Mouse (Mus musculus): ENCODE measurements at regions not wholly inside any gene's neighbourhood (a gene's known extent, or its start where the extent isn't known, plus 50 kb on each side); places are given as distances from the start of the nearest gene placed in this dataset.

DNA sequence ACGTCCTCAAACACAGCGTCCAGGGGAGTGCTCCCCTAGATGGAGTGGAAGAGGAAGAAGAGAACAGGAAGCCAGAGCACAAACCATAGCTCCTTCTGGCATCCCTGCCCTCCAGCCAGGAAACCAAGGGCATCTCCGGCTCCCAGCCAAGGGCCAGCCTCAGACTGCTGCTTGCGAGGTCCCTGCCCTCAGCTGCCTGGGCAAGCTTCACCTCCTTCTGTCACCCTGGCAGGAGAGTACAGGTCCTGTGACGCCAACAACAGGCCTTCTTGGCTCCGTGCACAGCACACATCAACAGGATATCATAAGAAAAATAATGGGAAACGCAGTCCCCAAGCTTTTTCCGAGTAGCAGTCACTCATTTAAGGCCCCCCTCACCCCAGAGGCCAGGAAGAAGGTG lies 212.9 kb upstream of the Mocs1 start:
- DNase-seq (ENCODE audit: low spot score in 2 of 2) = no peak

DNA sequence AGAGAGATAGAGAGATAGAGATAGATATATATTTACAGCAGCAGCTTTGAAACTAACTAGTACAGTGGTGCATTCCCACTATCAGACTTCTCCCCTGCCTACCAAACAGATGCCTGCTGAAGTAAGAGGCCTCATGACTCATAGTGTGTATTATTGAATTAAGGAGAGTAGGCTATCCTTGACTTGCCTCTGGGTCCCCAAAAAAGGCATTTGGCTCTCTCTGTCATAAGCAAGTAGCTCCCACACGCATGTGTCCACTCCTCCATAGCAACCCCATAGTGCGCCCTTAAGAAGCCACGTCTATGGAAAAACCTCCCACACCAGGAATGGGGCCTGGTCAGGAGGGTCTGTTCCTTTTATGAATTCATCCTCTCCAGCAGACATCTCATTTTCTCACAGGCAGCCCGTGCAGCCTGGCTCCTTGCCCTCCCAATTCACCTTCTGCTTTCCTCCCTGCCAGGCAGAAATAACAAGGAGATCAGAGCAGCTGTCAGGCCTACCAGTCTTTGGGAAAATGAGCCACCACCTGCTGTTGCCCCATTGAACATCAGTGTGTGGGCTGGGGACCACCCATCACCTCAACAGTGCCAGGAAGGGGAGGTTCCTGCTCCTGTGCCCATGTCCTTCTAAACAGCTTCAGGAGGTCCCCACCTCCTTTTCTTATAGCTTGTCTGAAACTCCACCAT lies 208.5 kb upstream of the Mocs1 start:
- DNase-seq (ENCODE audit: low spot score in 2 of 2) = no peak

- DNase-seq (ENCODE audit: low spot score in 2 of 2) = no peak
These were observed 204.9 kb upstream of the Mocs1 start for GRCm38 (mm10) chr17:49223212-49223611.

- no peak for DNase-seq (ENCODE audit: low spot score in 2 of 2)
These were observed 204.5 kb upstream of the Mocs1 start for GRCm38 (mm10) chr17:49223651-49224050.

DNA sequence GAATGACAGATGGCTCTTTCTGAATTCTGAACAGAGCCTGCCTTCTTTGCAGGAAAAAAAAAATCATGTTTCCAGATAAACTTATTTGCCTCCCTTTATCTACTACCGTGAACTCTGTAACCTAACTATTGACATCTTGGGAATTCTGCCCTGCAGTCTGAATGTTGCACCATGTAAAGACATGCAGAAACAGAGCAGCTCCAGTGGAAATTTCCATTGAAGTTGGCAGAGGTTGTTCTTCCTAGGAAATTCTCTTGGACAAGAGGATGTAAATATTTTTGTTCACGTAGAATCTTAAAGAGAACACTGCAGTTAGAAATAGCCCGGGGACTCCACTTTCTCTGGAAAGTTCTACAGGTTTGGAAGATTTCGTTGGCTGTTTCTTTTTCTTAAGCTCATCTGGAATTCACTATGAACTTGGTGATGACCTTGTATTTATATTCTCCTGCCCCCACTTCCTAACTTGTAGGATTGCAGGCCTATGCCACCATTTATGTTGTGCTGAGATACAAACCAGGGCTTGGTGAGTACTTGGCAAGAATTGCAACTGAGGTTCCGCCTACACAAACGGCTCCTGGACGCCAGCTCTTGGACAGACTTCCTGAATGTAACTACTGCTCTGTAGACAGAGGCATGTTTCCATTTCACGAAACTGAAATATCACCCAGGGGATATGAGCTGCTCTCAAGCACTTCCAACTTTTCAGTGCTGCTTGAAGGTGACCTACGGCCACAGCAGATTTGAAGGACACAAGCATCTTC lies 202.7 kb upstream of the Mocs1 start:
- no peak for DNase-seq (ENCODE audit: low spot score in 2 of 2)

- DNase-seq (ENCODE audit: low spot score in 2 of 2) = no peak
These were observed 202.2 kb upstream of the Mocs1 start for GRCm38 (mm10) chr17:49226016-49226400.

DNA sequence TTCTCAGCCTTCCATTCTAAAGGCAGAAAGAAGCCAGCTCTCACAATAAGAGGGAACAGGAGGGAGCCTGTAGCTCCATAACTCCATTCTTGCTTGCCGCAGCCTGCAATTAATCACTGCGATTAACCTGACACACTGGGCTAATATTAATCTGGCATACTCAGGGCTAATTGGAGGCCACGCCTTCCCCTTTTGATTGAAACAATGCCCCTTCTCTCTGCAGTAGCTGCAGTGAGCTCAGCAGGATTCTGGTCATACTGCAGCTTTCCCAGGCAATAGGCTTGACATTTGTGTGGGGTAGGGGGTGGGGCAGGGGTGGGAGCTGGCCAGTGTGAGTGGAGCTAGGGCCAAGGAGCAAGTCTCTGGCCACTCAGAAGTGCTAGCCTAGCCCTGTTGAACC lies 196.9 kb upstream of the Mocs1 start:
- no peak for DNase-seq (ENCODE audit: low spot score in 2 of 2)

DNA sequence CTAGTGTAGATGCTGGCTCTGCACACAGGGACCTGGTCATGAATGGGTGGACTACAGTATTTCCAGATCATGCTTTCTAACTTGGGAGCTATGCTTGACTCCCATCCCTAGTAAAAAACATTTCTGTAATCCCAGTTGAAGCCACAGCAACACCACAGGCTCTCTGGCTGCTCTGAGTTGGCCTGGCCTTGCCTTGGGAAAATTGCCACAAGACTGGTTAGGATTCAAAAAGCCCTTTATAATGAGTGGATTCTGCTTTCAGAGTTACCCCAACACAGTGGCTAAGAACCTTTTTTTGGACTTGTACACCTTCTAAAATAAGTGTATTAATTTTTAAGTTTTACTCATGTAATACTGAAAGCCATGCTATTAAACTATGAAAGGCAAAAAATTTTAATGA lies 188.1 kb upstream of the Mocs1 start:
- no peak for DNase-seq (ENCODE audit: low spot score in 2 of 2)

- no peak for DNase-seq (ENCODE audit: low spot score in 2 of 2)
These were observed 184.7 kb upstream of the Mocs1 start for GRCm38 (mm10) chr17:49243419-49243818.

GRCm38 (mm10) chr17:49245013-49245412 lies 183.1 kb upstream of the Mocs1 start:
- no peak for DNase-seq (ENCODE audit: low spot score in 2 of 2)

- no peak for DNase-seq (ENCODE audit: low spot score in 2 of 2)
These were observed 180.9 kb upstream of the Mocs1 start for GRCm38 (mm10) chr17:49247215-49247614.

DNA sequence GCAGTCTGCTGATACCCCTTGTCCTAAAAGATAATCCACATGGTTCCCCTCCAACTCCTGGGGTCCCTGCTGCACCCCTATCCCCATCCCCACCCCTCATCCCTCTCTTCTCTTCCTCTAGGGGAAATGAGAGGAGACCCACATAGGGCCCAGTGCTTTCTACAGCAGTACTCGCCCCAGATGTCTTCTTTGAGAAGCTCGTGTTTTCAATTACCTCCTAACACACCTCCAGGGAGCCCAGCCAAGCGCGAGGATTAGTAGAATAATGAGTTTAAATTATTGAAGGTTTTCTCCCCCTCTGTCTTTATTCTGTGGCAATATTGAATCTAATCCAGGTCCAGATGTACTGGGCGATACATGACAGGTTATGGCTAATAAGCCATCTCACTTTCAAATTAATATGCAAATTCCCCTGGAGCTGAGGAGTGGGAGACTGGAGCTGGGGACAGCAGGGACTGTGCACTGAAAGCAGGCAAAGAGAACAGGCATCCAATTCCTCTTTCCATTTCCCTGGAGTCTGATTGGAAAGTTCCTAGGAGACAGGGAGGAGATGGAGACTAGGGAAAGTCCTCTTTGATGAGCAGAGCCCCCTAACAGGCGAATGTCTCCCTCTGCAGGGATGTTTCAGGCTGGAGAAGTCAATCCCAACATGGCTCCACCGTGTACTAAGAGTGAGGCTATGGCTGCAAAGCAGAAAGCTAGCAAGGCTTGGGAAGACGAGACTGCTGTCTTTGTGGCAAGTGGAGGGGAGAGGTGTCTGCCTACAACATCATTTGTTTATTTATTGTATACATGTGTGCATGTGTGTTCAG lies 177.2 kb upstream of the Mocs1 start:
- no peak for DNase-seq (ENCODE audit: low spot score in 2 of 2)

- no peak for DNase-seq (ENCODE audit: low spot score in 2 of 2)
These were observed 175.9 kb upstream of the Mocs1 start for GRCm38 (mm10) chr17:49252271-49252670.

GRCm38 (mm10) chr17:49258496-49258895 lies 169.7 kb upstream of the Mocs1 start:
- DNase-seq (ENCODE audit: low spot score in 2 of 2) = no peak

DNA sequence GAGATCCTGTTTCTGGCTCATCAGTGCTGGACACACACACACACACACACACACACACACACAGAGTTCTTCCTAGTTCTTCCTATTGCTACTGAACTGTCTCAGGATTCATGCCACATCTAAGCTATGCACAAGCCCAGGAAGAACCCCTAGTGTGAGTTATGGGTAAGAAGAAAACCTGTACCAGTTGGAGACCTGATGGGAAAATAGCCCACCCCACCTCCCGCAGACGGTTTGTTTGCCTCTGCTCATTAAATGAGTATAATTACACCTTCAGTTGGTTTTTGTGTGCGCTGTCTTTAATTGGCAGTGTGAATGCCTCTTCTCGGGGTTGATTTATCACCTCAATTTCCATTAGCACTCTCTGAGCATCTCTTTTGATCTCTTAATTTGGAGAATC lies 165.8 kb upstream of the Mocs1 start:
- DNase-seq (ENCODE audit: low spot score in 2 of 2) = no peak

GRCm38 (mm10) chr17:49266343-49266742 lies 161.8 kb upstream of the Mocs1 start:
- no peak for DNase-seq (ENCODE audit: low spot score in 2 of 2)

GRCm38 (mm10) chr17:49269943-49270342 lies 158.2 kb upstream of the Mocs1 start:
- DNase-seq (ENCODE audit: low spot score in 2 of 2) = no peak

DNA sequence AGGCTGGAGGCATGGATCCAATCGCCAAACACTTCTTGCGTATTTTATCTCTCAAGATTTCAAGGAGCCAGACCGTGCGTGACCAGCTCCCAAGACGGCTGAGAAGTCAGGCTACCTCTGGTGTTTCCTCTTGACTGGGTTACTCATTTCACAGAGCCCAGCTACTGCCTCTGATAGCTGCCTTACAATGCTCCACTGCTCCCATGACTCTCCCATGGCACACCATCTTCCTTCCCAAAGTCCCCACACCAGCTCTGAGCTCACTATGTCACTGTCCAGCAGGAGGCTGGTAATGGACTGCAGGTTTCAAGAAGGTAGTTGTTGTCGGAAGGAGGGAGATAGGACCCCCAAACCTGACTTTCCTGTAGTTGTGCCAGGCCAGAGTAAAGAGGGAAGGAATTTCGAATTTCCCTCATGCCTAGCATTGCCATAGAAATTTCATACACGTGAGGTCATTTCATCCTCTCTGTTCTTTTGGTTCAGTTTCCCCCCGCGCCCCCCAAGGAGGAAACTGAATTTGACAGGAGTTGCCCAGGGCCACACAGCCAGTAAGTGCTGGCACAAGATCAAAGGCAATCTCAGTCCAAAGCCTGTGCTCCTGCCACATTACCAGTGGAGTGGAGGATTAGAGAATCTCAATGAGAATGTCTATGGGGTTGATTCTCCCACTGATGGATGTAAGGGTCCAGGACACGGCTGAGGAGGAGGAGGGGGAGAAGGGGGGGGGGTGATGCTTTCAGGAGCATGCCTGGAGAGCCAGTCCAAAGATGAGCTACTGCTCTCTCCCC lies 155.3 kb upstream of the Mocs1 start:
- DNase-seq (ENCODE audit: low spot score in 2 of 2) = no peak

- no peak for DNase-seq (ENCODE audit: low spot score in 2 of 2)
These were observed 153.2 kb upstream of the Mocs1 start for GRCm38 (mm10) chr17:49274936-49275335.

DNA sequence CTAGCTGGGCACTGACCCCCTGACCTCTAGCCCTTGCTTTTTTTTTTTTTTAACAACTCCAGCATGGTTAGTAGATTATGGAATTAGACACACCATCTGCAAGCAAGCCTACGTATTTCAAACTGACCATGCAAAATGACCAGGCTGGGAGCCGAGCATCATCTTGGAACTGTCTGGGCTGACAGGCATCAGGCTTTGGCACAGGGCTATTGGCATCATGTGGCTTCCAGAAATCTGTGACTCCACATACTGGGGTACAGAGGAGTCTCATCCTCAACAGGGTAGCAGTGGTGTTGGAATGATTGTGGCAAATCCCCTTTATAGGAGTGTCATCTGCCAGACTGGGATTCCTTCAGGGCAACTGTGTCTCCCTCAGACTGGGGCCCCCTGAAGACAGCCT lies 152.7 kb upstream of the Mocs1 start:
- no peak for DNase-seq (ENCODE audit: low spot score in 2 of 2)

GRCm38 (mm10) chr17:49275916-49276315 lies 152.2 kb upstream of the Mocs1 start:
- no peak for DNase-seq (ENCODE audit: low spot score in 2 of 2)

DNA sequence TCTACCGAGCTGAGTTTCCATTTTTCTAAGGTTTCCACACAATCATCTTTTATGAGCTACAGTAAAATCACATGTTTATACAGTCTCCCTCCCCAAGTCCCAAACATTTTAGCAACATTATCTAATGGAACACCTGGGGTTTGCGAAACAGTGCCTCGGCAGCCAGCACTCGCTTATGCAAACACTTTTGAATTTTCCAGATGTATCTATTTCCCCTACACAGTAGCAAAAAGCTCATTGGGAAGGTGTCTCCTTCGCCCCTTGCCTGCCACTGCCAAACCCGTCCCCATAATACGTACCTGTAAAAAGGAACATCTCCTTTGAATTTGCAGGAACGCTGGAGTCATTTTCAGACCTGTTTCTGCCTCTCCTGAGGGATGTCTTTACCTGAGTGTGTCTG lies 149.6 kb upstream of the Mocs1 start:
- DNase-seq (ENCODE audit: low spot score in 2 of 2) = no peak

Measured in spleen, postnatal 36 days (tissue).